Mouse (Mus musculus) heart, postnatal 0 days (tissue): ENCODE measurements around the gene Flt3.

Experiments
- CTCF ChIP-seq: IDR thresholded peaks from 2 replicates; pipeline ENCODE4 v1.5.1; 2016; ENCODE audit warnings: antibody characterized with exemption, control low read depth, low read depth
- EP300 ChIP-seq: IDR thresholded peaks from 2 replicates; pipeline ENCODE4 v1.6.1; 2016; ENCODE audit warnings: antibody characterized with exemption, low read depth

DNA sequence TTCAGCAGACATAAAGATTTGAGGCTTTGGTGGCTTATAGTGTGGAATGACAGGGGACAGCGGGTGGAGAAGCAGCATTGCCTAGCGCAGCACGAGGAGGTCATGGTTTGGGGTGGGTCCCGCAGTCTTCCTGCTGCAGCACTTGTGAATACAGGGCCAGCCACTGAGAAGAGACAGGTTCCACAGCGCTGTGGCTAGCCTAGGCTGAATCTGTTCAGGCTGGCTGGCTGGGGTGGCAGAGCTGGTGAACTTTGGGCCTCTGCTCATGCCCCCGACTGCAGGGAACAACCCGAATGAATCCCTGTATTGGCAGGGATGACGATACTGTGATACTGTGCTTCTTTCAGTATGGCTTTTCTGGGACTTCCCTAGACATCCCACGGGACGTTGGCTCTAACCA lies 56.4 kb downstream of the Flt3 start:
- TF ChIP-seq CTCF (no peak), EP300 (no peak)
